Mouse (Mus musculus) mature B cell (primary cell): ENCODE data around the gene Cfl2.
"Not testable (repeated sequence)": the region's sequence is repeated elsewhere in the genome, so short reads cannot be mapped to it uniquely, and the experiment has no call there.

Source experiments
- in situ Hi-C: fragments of 300-500 bp; cut with MboI; formaldehyde crosslinking; loops from 2 replicates; pipeline ENCODE4 v1.14.3; 2019

Gene Cfl2

GRCm38 (mm10) chr12:54862606-54863535 lies at the start of gene Cfl2:
TSS of gene Cfl2 (minus strand) at chr12:54862877.
- in situ Hi-C loops = no loop called here

GRCm38 (mm10) chr12:54910387-54910786 lies 47.7 kb upstream of the Cfl2 start:
- in situ Hi-C loops = no loop called here

- in situ Hi-C loops = not testable (repeated sequence)
Observed at GRCm38 (mm10) chr12:54892559-54892958, 29.9 kb upstream of the Cfl2 start.

- in situ Hi-C loops = no loop called here
Observed at GRCm38 (mm10) chr12:54890426-54890825, 27.7 kb upstream of the Cfl2 start.

- in situ Hi-C loops = no loop called here
Observed at GRCm38 (mm10) chr12:54887580-54888127, 25.0 kb upstream of the Cfl2 start.

GRCm38 (mm10) chr12:54879630-54880029 lies 17.0 kb upstream of the Cfl2 start:
- in situ Hi-C loops = no loop called here

GRCm38 (mm10) chr12:54879211-54879610 lies 16.5 kb upstream of the Cfl2 start:
- in situ Hi-C loops = no loop called here

GRCm38 (mm10) chr12:54877875-54878274 lies 15.2 kb upstream of the Cfl2 start:
- in situ Hi-C loops = no loop called here

- in situ Hi-C loops = no loop called here
Observed at GRCm38 (mm10) chr12:54876879-54877278, 14.2 kb upstream of the Cfl2 start.

GRCm38 (mm10) chr12:54874711-54875110 lies 12.0 kb upstream of the Cfl2 start:
- in situ Hi-C loops = loop anchor here (5.0 kb wide), 1 partner anchor 37 kb away; no protein-coding TSS in a partner anchor

- in situ Hi-C loops = no loop called here
Observed at GRCm38 (mm10) chr12:54861991-54862605, 579 bp downstream of the Cfl2 start.

- in situ Hi-C loops = no loop called here
Observed at GRCm38 (mm10) chr12:54859531-54859930, 3.1 kb downstream of the Cfl2 start.

- in situ Hi-C loops = no loop called here
Observed at GRCm38 (mm10) chr12:54850551-54850950, 12.1 kb downstream of the Cfl2 start.

- in situ Hi-C loops = no loop called here
Observed at GRCm38 (mm10) chr12:54844415-54844814, 18.3 kb downstream of the Cfl2 start.

GRCm38 (mm10) chr12:54841576-54841975 lies 21.1 kb downstream of the Cfl2 start:
- in situ Hi-C loops = no loop called here

GRCm38 (mm10) chr12:54839815-54840214 lies 22.9 kb downstream of the Cfl2 start:
- in situ Hi-C loops = loop anchor here (5.0 kb wide), 1 partner anchor 32 kb away; no protein-coding TSS in a partner anchor

GRCm38 (mm10) chr12:54838931-54839330 lies 23.7 kb downstream of the Cfl2 start:
- in situ Hi-C loops = loop anchor here (5.0 kb wide), 1 partner anchor 33 kb away; no protein-coding TSS in a partner anchor

GRCm38 (mm10) chr12:54835608-54836570 lies 26.8 kb downstream of the Cfl2 start:
- in situ Hi-C loops = loop anchor here (5.0 kb wide), 1 partner anchor 36 kb away; no protein-coding TSS in a partner anchor

- in situ Hi-C loops = loop anchor here (5.0 kb wide), 1 partner anchor 37 kb away; no protein-coding TSS in a partner anchor
Observed at GRCm38 (mm10) chr12:54834925-54835447, 27.7 kb downstream of the Cfl2 start.

- in situ Hi-C loops = no loop called here
Observed at GRCm38 (mm10) chr12:54833856-54834399, 28.7 kb downstream of the Cfl2 start.

GRCm38 (mm10) chr12:54831927-54832326 lies 30.8 kb downstream of the Cfl2 start:
- in situ Hi-C loops = not testable (repeated sequence)
